Mouse (Mus musculus): ENCODE measurements around the gene Gpr68. TPM values are rescaled to one million over a fixed set of nuclear protein-coding genes. Genes with fewer than 3 reads are reported as not detected.

The Gpr68 gene
- 7.7 and 10.8 TPM in 2 replicates for polyA plus RNA-seq (2015; fragmentation: Nextera tagmentation; extraction: Ambion mirVana)

GRCm38 (mm10) chr12:100907598-100908297 is at the start of gene Gpr68:
Gene Gpr68 (minus strand): TSS chr12:100908198.
- 5% methylated on average over 39 of the region's 39 CpGs for WGBS
- H3K27me3 ChIP-seq (replicated peaks): peaks cover 12% of the 10 kb centered on the region; the same call in 1 of the 2 replicates
- peak; percentile 75 for ATAC-seq (ENCODE audit: low FRiP score)
- peak within 1 kb of the TSS; percentile 76 for H3K4me2 ChIP-seq
- H3K4me3 ChIP-seq (replicated peaks): peak within 1 kb of the TSS; percentile 44
- peak within 1 kb of the TSS; percentile 58 for H3K9ac ChIP-seq (replicated peaks)
- H3K27ac ChIP-seq (replicated peaks): no peak within 1 kb of the TSS
- H3K4me1 ChIP-seq: peaks cover 12% of the 10 kb centered on the region
- no peaks in the 10 kb centered on the region for H3K36me3 ChIP-seq
- no peaks in the 10 kb centered on the region for H3K9me3 ChIP-seq (replicated peaks)

- H3K4me1 ChIP-seq: peaks cover 43% of the 10 kb centered on the region
- H3K9me3 ChIP-seq (replicated peaks): no peaks in the 10 kb centered on the region
- H3K36me3 ChIP-seq: no peaks in the 10 kb centered on the region
- 31% methylated on average over 3 of the region's 3 CpGs for WGBS
- peaks cover 7% of the 10 kb centered on the region; the same call in 1 of the 2 replicates for H3K27me3 ChIP-seq (replicated peaks)
- H3K9ac ChIP-seq (replicated peaks): no peak overlapping the region
- 0 out of 2 replicates have a peak, but pooled peaks have one; percentile 22 for ATAC-seq (ENCODE audit: low FRiP score)
- no peak overlapping the region for H3K4me3 ChIP-seq (replicated peaks)
- no peak overlapping the region for H3K4me2 ChIP-seq
- peak overlapping the region; percentile 56 for H3K27ac ChIP-seq (replicated peaks)
Observed at GRCm38 (mm10) chr12:100957257-100957656, 49.3 kb upstream of the Gpr68 start.

GRCm38 (mm10) chr12:100956825-100957224 is 48.8 kb upstream of the Gpr68 start:
- 42% methylated on average over 4 of the region's 4 CpGs for WGBS
- Histone ChIP-seq H3K4me2 (no peak overlapping the region), H3K4me1 (peaks cover 44% of the 10 kb centered on the region), H3K9me3 (replicated peaks) (no peaks in the 10 kb centered on the region), H3K27me3 (replicated peaks) (peaks cover 7% of the 10 kb centered on the region; the same call in 1 of the 2 replicates), H3K9ac (replicated peaks) (no peak overlapping the region), H3K36me3 (no peaks in the 10 kb centered on the region), H3K4me3 (replicated peaks) (no peak overlapping the region), H3K27ac (replicated peaks) (peak overlapping the region; percentile 56)
- no peak for ATAC-seq (ENCODE audit: low FRiP score)

- peaks cover 7% of the 10 kb centered on the region; the same call in 1 of the 2 replicates for H3K27me3 ChIP-seq (replicated peaks)
- 0 out of 2 replicates have a peak overlapping the region, but pooled peaks have one; percentile 56 for H3K27ac ChIP-seq (replicated peaks)
- 95% methylated on average over 2 of the region's 2 CpGs for WGBS
- H3K4me2 ChIP-seq: no peak overlapping the region
- H3K4me3 ChIP-seq (replicated peaks): no peak overlapping the region
- no peak overlapping the region for H3K9ac ChIP-seq (replicated peaks)
- ATAC-seq (ENCODE audit: low FRiP score): no peak
- no peaks in the 10 kb centered on the region for H3K9me3 ChIP-seq (replicated peaks)
- no peaks in the 10 kb centered on the region for H3K36me3 ChIP-seq
- peaks cover 44% of the 10 kb centered on the region for H3K4me1 ChIP-seq
Observed at GRCm38 (mm10) chr12:100956028-100956427, 48.0 kb upstream of the Gpr68 start.

- H3K4me3 ChIP-seq (replicated peaks): no peak overlapping the region
- 87% methylated on average over 8 of the region's 8 CpGs for WGBS
Observed at GRCm38 (mm10) chr12:100953926-100954325, 45.9 kb upstream of the Gpr68 start.

GRCm38 (mm10) chr12:100952193-100952931 is 44.4 kb upstream of the Gpr68 start:
- Histone ChIP-seq H3K4me3 (replicated peaks) (no peak overlapping the region), H3K9me3 (replicated peaks) (no peaks in the 10 kb centered on the region), H3K4me2 (peak overlapping the region; percentile 13; the same call in 1 of the 2 replicates), H3K27ac (replicated peaks) (0 out of 2 replicates have a peak overlapping the region, but pooled peaks have one; percentile 45), H3K36me3 (0 out of 2 replicates have a peak, but pooled peaks cover 3% of the 10 kb centered on the region), H3K9ac (replicated peaks) (no peak overlapping the region; the same call in 1 of the 2 replicates), H3K27me3 (replicated peaks) (peaks cover 6% of the 10 kb centered on the region; the same call in 1 of the 2 replicates), H3K4me1 (peaks cover 26% of the 10 kb centered on the region)
- ATAC-seq (ENCODE audit: low FRiP score): peak; percentile 79
- 30% methylated on average over 9 of the region's 9 CpGs for WGBS

More at GRCm38 (mm10) chr12:100953926-100954325, 45.9 kb upstream of the Gpr68 start:
- peaks cover 41% of the 10 kb centered on the region for H3K4me1 ChIP-seq
- H3K36me3 ChIP-seq: no peaks in the 10 kb centered on the region
- no peaks in the 10 kb centered on the region for H3K9me3 ChIP-seq (replicated peaks)
- H3K27me3 ChIP-seq (replicated peaks): peaks cover 7% of the 10 kb centered on the region; the same call in 1 of the 2 replicates
- H3K27ac ChIP-seq (replicated peaks): no peak overlapping the region
- no peak overlapping the region for H3K4me2 ChIP-seq
- no peak overlapping the region for H3K9ac ChIP-seq (replicated peaks)
- ATAC-seq (ENCODE audit: low FRiP score): no peak

- Histone ChIP-seq H3K4me2 (no peak overlapping the region), H3K36me3 (peaks cover 30% of the 10 kb centered on the region), H3K9ac (replicated peaks) (no peak overlapping the region), H3K9me3 (replicated peaks) (no peaks in the 10 kb centered on the region), H3K27ac (replicated peaks) (no peak overlapping the region), H3K27me3 (replicated peaks) (no peaks in the 10 kb centered on the region), H3K4me3 (replicated peaks) (no peak overlapping the region), H3K4me1 (peaks cover 13% of the 10 kb centered on the region)
- no peak for ATAC-seq (ENCODE audit: low FRiP score)
- 81% methylated on average over 5 of the region's 5 CpGs for WGBS
Observed at GRCm38 (mm10) chr12:100949146-100949545, 41.1 kb upstream of the Gpr68 start.

GRCm38 (mm10) chr12:100948021-100948420 is 40.0 kb upstream of the Gpr68 start:
- peaks cover 37% of the 10 kb centered on the region for H3K36me3 ChIP-seq
- WGBS: 96% methylated on average over 6 of the region's 6 CpGs
- no peak for ATAC-seq (ENCODE audit: low FRiP score)

GRCm38 (mm10) chr12:100945948-100946347 is 38.0 kb upstream of the Gpr68 start:
- Histone ChIP-seq H3K4me3 (replicated peaks) (no peak overlapping the region), H3K4me1 (no peaks in the 10 kb centered on the region), H3K9me3 (replicated peaks) (no peaks in the 10 kb centered on the region), H3K27me3 (replicated peaks) (no peaks in the 10 kb centered on the region), H3K4me2 (no peak overlapping the region), H3K9ac (replicated peaks) (no peak overlapping the region), H3K27ac (replicated peaks) (no peak overlapping the region), H3K36me3 (peaks cover 46% of the 10 kb centered on the region)
- 91% methylated on average over 12 of the region's 12 CpGs for WGBS
- no peak for ATAC-seq (ENCODE audit: low FRiP score)

More at GRCm38 (mm10) chr12:100948021-100948420, 40.0 kb upstream of the Gpr68 start:
- Histone ChIP-seq H3K4me1 (peaks cover 9% of the 10 kb centered on the region), H3K9me3 (replicated peaks) (no peaks in the 10 kb centered on the region), H3K9ac (replicated peaks) (no peak overlapping the region), H3K27me3 (replicated peaks) (no peaks in the 10 kb centered on the region), H3K4me2 (no peak overlapping the region), H3K4me3 (replicated peaks) (no peak overlapping the region), H3K27ac (replicated peaks) (no peak overlapping the region)

GRCm38 (mm10) chr12:100945501-100945900 is 37.5 kb upstream of the Gpr68 start:
- Histone ChIP-seq H3K9ac (replicated peaks) (no peak overlapping the region), H3K36me3 (peaks cover 50% of the 10 kb centered on the region), H3K27ac (replicated peaks) (no peak overlapping the region), H3K9me3 (replicated peaks) (no peaks in the 10 kb centered on the region), H3K27me3 (replicated peaks) (no peaks in the 10 kb centered on the region), H3K4me3 (replicated peaks) (no peak overlapping the region), H3K4me2 (no peak overlapping the region), H3K4me1 (no peaks in the 10 kb centered on the region)
- no peak for ATAC-seq (ENCODE audit: low FRiP score)
- WGBS: 90% methylated on average over 12 of the region's 12 CpGs

- H3K4me3 ChIP-seq (replicated peaks): no peak overlapping the region
- H3K27ac ChIP-seq (replicated peaks): no peak overlapping the region
- H3K9me3 ChIP-seq (replicated peaks): no peaks in the 10 kb centered on the region
- 93% methylated on average over 21 of the region's 21 CpGs for WGBS
- H3K9ac ChIP-seq (replicated peaks): no peak overlapping the region
- H3K36me3 ChIP-seq: peaks cover 52% of the 10 kb centered on the region
- H3K27me3 ChIP-seq (replicated peaks): no peaks in the 10 kb centered on the region
- ATAC-seq (ENCODE audit: low FRiP score): no peak
- H3K4me1 ChIP-seq: no peaks in the 10 kb centered on the region
- no peak overlapping the region for H3K4me2 ChIP-seq
Observed at GRCm38 (mm10) chr12:100944921-100945336, 36.9 kb upstream of the Gpr68 start.

Data from neural tube, embryonic 15.5 days (tissue).